Mouse (Mus musculus) lung, embryonic 15.5 days (tissue): ENCODE measurements at regions not wholly inside any gene's neighbourhood (a gene's known extent, or its start where the extent isn't known, plus 50 kb on each side); places are given as distances from the start of the nearest gene placed in this dataset.

Source experiments
- ATAC-seq: fragments of 200-750 bp; cut with Nextera tagmentation; 2 replicates; pipeline ENCODE4 v1.8.0; 2017; ENCODE audit warnings: moderate number of reproducible peaks, borderline replicate concordance; ENCODE audit not compliant: low FRiP score, low TSS enrichment; ENCODE audit errors: extremely low read depth
- H3K27ac ChIP-seq: fragments of 300-500 bp; sonication (generic); 2 replicates; pipeline ENCODE4 v1.5.1; 2015; ENCODE audit warnings: moderate library complexity, mild to moderate bottlenecking, inconsistent platforms
- H3K27me3 ChIP-seq: fragments of 300-500 bp; sonication (generic); 2 replicates; pipeline ENCODE4 v1.6.1; 2015; ENCODE audit warnings: inconsistent platforms
- H3K36me3 ChIP-seq: fragments of 300-500 bp; sonication (generic); 2 replicates; pipeline ENCODE4 v1.6.1; 2015; ENCODE audit warnings: inconsistent platforms
- H3K4me1 ChIP-seq: fragments of 300-500 bp; sonication (generic); 2 replicates; pipeline ENCODE4 v1.6.1; 2015; ENCODE audit warnings: inconsistent platforms
- H3K4me2 ChIP-seq: fragments of 300-500 bp; sonication (generic); 2 replicates; pipeline ENCODE4 v1.6.1; 2015; ENCODE audit warnings: inconsistent platforms, mild to moderate bottlenecking, moderate library complexity
- H3K4me3 ChIP-seq: fragments of 300-500 bp; sonication (generic); 2 replicates; pipeline ENCODE4 v1.5.1; 2015; ENCODE audit warnings: mild to moderate bottlenecking, inconsistent platforms
- H3K9ac ChIP-seq: fragments of 300-500 bp; sonication (generic); 2 replicates; pipeline ENCODE4 v1.6.1; 2015; ENCODE audit warnings: inconsistent platforms
- H3K9me3 ChIP-seq: fragments of 300-500 bp; sonication (generic); 2 replicates; pipeline ENCODE4 v1.6.1; 2016; ENCODE audit warnings: inconsistent platforms
- WGBS: fragments of 180-500 bp; shearing (Covaris S2); methylation state at CpG from one replicate; pipeline ENCODE4 v1.1.7; 2015; 5-methylcytosine and 5-hydroxymethylcytosine counted together

DNA sequence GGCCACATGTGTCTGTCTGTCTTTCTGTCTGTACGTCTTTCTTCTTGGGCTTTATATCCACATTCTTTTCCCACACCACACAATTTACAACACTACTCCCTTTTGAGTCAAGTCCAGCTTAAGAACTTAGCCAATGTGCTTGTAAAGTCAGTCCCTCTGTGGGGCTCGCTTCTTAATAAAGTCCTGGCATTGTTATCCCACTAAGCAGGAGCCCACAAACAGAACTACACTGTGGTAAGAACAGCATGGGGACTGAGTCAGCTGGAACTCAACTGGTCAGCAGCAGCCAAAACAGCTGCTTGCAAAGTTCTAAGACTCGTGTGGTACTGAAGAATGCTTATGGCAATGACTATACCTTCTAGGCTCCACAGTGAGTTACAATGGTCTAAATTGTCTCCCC lies 193.5 kb upstream of the Cxcl12 start:
- no peaks in the 10 kb centered on the region for H3K27me3 ChIP-seq
- peaks cover under 1% of the 10 kb centered on the region; the same call in 1 of the 2 replicates for H3K4me1 ChIP-seq
- no peak overlapping the region for H3K27ac ChIP-seq
- WGBS, result 79% methylated on average over 3 of the region's 3 CpGs
- no peak overlapping the region for H3K4me3 ChIP-seq
- no peak overlapping the region for H3K9ac ChIP-seq
- no peak overlapping the region for H3K4me2 ChIP-seq
- no peaks in the 10 kb centered on the region for H3K9me3 ChIP-seq
- no peak for ATAC-seq
- no peaks in the 10 kb centered on the region for H3K36me3 ChIP-seq

DNA sequence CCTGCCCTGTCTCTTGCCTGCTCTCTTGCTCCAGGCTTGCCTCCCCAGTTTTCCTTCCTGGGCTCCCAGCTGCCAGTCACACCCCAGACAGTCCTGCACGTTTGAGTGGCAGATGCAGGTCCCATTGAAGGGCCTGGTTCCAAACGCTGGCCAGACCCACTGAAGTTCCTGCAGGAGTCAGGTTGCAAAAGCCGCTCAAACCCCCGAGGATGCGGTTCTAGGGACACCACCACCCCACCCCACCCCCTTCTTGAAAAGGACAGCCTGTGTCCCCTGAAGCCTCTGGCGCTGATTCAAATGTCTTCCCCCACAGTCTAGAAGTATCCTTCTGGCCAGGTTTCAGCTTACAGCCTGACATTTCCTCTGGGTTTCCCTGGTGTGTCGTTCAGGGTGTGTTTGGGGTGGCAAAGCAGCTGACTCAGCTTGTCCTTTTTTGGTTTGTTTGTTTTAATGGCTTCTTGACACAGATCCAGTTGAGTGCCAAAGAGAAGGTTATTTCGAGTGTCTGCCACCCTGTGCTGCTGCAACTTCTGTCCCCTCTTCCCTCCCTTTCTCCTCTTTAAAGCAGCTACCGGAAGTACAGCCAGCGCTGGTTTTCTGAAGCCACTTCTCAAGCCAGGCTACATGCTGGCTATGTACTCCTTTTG lies 187.9 kb upstream of the Cxcl12 start:
- peak; percentile 74 for ATAC-seq
- Histone ChIP-seq H3K36me3 (no peaks in the 10 kb centered on the region), H3K27ac (peak overlapping the region; percentile 37; the same call in 1 of the 2 replicates), H3K9ac (peak overlapping the region; percentile 7; the same call in 1 of the 2 replicates), H3K9me3 (no peaks in the 10 kb centered on the region), H3K4me3 (0 out of 2 replicates have a peak overlapping the region, but pooled peaks have one; percentile 7), H3K4me2 (peak overlapping the region; percentile 44), H3K4me1 (peaks cover 12% of the 10 kb centered on the region), H3K27me3 (no peaks in the 10 kb centered on the region)
- WGBS, result 1% methylated on average over 10 of the region's 10 CpGs

DNA sequence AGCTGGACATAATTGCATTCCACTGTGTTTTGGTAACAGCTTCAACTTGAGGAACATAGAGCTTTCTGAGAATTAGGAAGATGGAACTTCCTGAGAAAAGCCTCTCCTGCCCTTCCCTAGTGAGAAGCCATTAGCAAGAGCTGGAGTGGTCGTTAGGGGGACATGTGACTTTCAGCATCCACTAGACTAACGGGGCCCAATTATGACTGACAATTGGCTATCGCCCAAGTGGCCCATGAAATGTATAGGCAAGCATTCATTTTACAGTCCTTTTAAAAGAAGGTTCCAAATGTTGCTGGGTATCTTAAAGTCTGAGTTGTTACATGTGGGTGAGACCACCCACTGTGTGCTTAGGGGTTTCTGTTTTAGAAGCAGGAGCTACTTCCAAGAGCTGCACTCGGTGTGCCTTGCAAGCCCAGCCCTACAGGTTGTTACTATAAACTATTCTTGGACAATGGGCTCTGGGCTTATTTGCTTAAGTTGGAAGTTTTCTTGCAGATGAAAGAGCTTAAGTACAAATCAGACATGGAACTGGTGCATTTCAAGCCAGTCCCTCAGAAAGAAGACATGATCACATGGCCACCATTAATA lies 183.1 kb upstream of the Cxcl12 start:
- H3K4me2 ChIP-seq, result no peak overlapping the region
- H3K9ac ChIP-seq, result no peak overlapping the region
- ATAC-seq, result no peak
- no peaks in the 10 kb centered on the region for H3K9me3 ChIP-seq
- H3K4me1 ChIP-seq, result peaks cover 7% of the 10 kb centered on the region
- no peak overlapping the region for H3K4me3 ChIP-seq
- no peak overlapping the region for H3K27ac ChIP-seq
- WGBS, result 53% methylated on average over 4 of the region's 4 CpGs
- no peaks in the 10 kb centered on the region for H3K27me3 ChIP-seq
- no peaks in the 10 kb centered on the region for H3K36me3 ChIP-seq

- no peak for ATAC-seq
- Histone ChIP-seq H3K4me2 (no peak overlapping the region), H3K4me1 (no peaks in the 10 kb centered on the region), H3K9me3 (no peaks in the 10 kb centered on the region), H3K36me3 (no peaks in the 10 kb centered on the region), H3K4me3 (no peak overlapping the region), H3K9ac (no peak overlapping the region), H3K27me3 (no peaks in the 10 kb centered on the region), H3K27ac (no peak overlapping the region)
- 38% methylated on average over 10 of the region's 10 CpGs for WGBS
Measured at GRCm38 (mm10) chr6:116986266-116987000, 181.9 kb upstream of the Cxcl12 start.

GRCm38 (mm10) chr6:116987243-116987642 lies 181.1 kb upstream of the Cxcl12 start:
- no peaks in the 10 kb centered on the region for H3K27me3 ChIP-seq
- H3K9me3 ChIP-seq, result no peaks in the 10 kb centered on the region
- H3K9ac ChIP-seq, result no peak overlapping the region
- no peaks in the 10 kb centered on the region for H3K36me3 ChIP-seq
- H3K4me2 ChIP-seq, result no peak overlapping the region
- no peak for ATAC-seq
- H3K4me1 ChIP-seq, result no peaks in the 10 kb centered on the region
- 80% methylated on average over 5 of the region's 5 CpGs for WGBS
- no peak overlapping the region for H3K4me3 ChIP-seq
- no peak overlapping the region for H3K27ac ChIP-seq

DNA sequence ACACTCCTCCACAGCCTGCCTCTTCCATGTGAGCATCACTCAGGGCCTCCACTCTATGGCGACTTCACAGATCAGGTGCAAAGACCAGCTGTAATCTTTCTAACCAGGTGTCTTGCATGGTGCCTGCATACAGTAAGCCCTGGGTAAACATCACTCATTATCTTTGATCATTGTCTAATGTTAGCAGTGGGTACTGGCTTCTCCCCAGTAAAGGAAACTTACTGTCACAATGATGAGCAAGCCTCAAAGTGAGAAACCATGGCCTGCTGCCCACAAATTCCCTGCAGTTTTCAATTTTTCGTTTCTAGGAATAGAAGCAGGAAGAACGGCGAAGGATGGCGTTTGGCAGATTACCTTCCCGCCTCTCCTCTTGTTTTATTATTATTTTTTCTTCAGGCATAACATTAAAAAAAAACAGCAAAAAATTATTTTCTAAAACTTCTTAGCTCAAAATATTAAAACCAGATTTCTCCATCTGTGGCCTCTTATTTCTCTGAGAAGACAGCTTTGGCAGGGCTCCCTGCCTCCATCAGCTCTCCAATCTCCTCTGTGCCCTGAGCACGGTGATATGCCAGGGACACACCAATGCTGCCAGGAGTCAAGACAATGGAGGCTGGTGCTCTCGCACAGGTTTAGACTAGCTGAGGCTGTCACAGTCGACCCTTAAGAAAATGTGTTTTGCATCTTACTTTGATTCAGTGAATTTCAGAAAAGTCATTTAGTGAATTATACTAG lies 169.2 kb upstream of the Cxcl12 start:
- H3K9ac ChIP-seq, result no peak overlapping the region
- no peaks in the 10 kb centered on the region for H3K4me1 ChIP-seq
- no peak overlapping the region for H3K27ac ChIP-seq
- no peak overlapping the region for H3K4me2 ChIP-seq
- no peaks in the 10 kb centered on the region for H3K9me3 ChIP-seq
- no peaks in the 10 kb centered on the region for H3K36me3 ChIP-seq
- no peak for ATAC-seq
- no peak overlapping the region for H3K4me3 ChIP-seq
- H3K27me3 ChIP-seq, result no peaks in the 10 kb centered on the region
- 72% methylated on average over 9 of the region's 9 CpGs for WGBS

DNA sequence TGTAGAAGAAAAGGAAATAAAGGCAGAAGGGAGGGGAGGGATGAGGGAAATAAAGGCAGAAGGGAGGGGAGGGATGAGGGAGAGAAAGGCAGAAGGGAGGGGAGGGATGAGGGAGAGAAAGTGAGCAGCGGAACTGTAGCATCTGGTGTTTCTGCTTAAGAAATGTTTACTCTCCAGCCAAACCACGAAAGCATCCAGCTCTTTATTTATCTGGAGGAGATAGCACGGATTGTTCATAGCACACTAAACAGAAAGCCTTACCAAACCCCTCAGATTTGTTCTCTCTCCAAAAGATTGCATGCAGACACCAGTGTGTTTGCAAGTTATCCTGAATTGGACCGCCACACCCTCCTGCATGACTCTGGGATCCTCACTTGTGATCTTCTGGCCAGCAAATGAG lies 168.4 kb upstream of the Cxcl12 start:
- no peak overlapping the region for H3K4me2 ChIP-seq
- no peaks in the 10 kb centered on the region for H3K9me3 ChIP-seq
- ATAC-seq, result no peak
- H3K9ac ChIP-seq, result no peak overlapping the region
- no peak overlapping the region for H3K27ac ChIP-seq
- 26% methylated on average over 4 of the region's 4 CpGs for WGBS
- no peak overlapping the region for H3K4me3 ChIP-seq
- H3K4me1 ChIP-seq, result no peaks in the 10 kb centered on the region
- no peaks in the 10 kb centered on the region for H3K36me3 ChIP-seq
- H3K27me3 ChIP-seq, result no peaks in the 10 kb centered on the region

GRCm38 (mm10) chr6:117000951-117001725 lies 167.2 kb upstream of the Cxcl12 start:
- no peak for ATAC-seq
- Histone ChIP-seq H3K4me3 (no peak overlapping the region), H3K4me2 (no peak overlapping the region), H3K36me3 (no peaks in the 10 kb centered on the region), H3K4me1 (no peaks in the 10 kb centered on the region), H3K27me3 (no peaks in the 10 kb centered on the region), H3K9me3 (no peaks in the 10 kb centered on the region), H3K27ac (no peak overlapping the region), H3K9ac (no peak overlapping the region)
- 58% methylated on average over 7 of the region's 7 CpGs for WGBS

GRCm38 (mm10) chr6:117012621-117013020 lies 155.7 kb upstream of the Cxcl12 start:
- 81% methylated on average over 5 of the region's 5 CpGs for WGBS
- Histone ChIP-seq H3K9me3 (no peaks in the 10 kb centered on the region), H3K4me2 (no peak overlapping the region)

GRCm38 (mm10) chr6:117015461-117015860 lies 152.9 kb upstream of the Cxcl12 start:
- H3K36me3 ChIP-seq, result no peaks in the 10 kb centered on the region
- 74% methylated on average over 3 of the region's 3 CpGs for WGBS
- H3K4me2 ChIP-seq, result no peak overlapping the region
- H3K4me1 ChIP-seq, result no peaks in the 10 kb centered on the region
- H3K9ac ChIP-seq, result no peak overlapping the region
- no peak for ATAC-seq
- no peaks in the 10 kb centered on the region for H3K9me3 ChIP-seq
- no peak overlapping the region for H3K27ac ChIP-seq
- no peak overlapping the region for H3K4me3 ChIP-seq
- no peaks in the 10 kb centered on the region for H3K27me3 ChIP-seq

More at GRCm38 (mm10) chr6:117012621-117013020, 155.7 kb upstream of the Cxcl12 start:
- Histone ChIP-seq H3K27me3 (no peaks in the 10 kb centered on the region), H3K4me3 (no peak overlapping the region), H3K27ac (no peak overlapping the region), H3K9ac (no peak overlapping the region), H3K4me1 (no peaks in the 10 kb centered on the region), H3K36me3 (no peaks in the 10 kb centered on the region)
- ATAC-seq, result no peak

GRCm38 (mm10) chr6:117021851-117022250 lies 146.5 kb upstream of the Cxcl12 start:
- no peaks in the 10 kb centered on the region for H3K36me3 ChIP-seq
- H3K4me3 ChIP-seq, result no peak overlapping the region
- no peaks in the 10 kb centered on the region for H3K9me3 ChIP-seq
- H3K27me3 ChIP-seq, result no peaks in the 10 kb centered on the region
- H3K4me2 ChIP-seq, result no peak overlapping the region
- ATAC-seq, result peak; percentile 42; the same call in 1 of the 2 replicates
- 32% methylated on average over 10 of the region's 10 CpGs for whole genome bisulfite sequencing
- H3K9ac ChIP-seq, result no peak overlapping the region
- no peaks in the 10 kb centered on the region for H3K4me1 ChIP-seq
- no peak overlapping the region for H3K27ac ChIP-seq
